Mouse (Mus musculus): ENCODE measurements at regions not wholly inside any gene's neighbourhood (a gene's known extent, or its start where the extent isn't known, plus 50 kb on each side); places are given as distances from the start of the nearest gene placed in this dataset.

GRCm38 (mm10) chr4:100616161-100616915, 137.7 kb downstream of the Ube2u start:
- no peak for DNase-seq

DNA sequence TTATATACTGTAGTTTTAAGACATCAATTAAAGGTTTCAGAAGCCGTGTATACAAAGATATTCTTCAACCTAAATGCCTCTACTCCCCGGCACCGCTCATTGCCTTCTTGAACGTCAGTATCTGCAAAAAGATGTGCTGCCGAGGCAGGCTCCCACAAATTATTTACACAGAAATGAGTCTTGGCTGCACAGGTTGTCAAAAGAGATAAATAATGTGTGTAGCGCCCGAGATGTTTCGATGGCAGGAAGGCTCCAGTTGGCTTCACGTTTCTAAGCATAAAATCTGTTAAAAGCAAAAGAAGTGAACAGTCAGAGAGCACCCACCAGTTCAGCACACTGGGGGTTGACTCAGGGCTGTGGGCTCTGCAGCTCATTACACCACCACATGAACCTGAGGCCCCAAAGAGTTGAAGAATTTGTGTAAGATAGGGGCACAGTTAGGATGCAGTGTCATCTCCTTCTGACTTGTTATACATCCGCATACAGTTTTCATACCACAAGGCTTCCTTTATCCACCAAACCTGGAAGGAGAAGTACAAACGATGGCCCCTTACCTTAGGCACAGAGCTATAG, 138.4 kb downstream of the Ube2u start:
- DNase-seq = no peak

DNA sequence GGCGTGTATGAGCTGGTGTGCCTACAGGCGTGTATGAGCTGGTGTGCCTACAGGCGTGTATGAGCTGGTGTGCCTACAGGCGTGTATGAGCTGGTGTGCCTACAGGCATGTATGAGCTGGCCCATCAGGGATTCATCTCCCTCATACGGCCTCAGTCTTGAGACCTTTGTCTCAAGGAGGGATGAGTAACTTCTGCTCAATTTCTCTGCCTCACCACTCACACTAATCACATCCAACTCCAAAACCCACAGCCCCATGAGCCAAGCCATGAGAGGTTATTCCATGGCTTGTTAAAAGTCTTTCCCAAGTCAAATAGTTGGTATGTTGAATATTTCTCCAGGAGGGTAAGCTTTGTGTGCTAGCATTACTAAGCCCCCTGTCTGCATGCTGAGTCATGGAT, 146.0 kb downstream of the Ube2u start:
- no peak for DNase-seq

DNA sequence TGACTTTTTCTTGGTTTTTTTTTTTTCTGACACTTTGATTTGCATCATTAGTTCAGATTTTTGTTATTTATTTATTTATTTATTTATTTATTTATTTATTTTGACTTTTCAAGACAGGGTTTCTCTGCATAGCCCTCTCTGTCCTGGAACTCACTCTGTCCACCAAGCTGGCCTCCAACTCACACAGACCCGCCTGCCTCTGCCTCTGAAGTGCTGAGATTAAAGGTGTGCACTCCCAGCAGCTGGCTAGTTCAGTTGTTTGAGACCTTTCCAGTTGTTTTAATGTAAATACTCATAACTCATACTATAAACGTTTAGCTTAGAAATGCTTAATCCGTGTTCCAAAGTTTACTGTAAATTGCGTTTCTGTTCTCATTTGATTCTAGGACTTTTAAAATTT, 147.9 kb downstream of the Ube2u start:
- DNase-seq = no peak

- DNase-seq = no peak
These were observed 142.1 kb upstream of the Cachd1 start for GRCm38 (mm10) chr4:100634388-100634787.

GRCm38 (mm10) chr4:100637597-100637996, 138.9 kb upstream of the Cachd1 start:
- no peak for DNase-seq

- DNase-seq = peak; percentile 77
These were observed 115.3 kb upstream of the Cachd1 start for GRCm38 (mm10) chr4:100661154-100661553.

DNA sequence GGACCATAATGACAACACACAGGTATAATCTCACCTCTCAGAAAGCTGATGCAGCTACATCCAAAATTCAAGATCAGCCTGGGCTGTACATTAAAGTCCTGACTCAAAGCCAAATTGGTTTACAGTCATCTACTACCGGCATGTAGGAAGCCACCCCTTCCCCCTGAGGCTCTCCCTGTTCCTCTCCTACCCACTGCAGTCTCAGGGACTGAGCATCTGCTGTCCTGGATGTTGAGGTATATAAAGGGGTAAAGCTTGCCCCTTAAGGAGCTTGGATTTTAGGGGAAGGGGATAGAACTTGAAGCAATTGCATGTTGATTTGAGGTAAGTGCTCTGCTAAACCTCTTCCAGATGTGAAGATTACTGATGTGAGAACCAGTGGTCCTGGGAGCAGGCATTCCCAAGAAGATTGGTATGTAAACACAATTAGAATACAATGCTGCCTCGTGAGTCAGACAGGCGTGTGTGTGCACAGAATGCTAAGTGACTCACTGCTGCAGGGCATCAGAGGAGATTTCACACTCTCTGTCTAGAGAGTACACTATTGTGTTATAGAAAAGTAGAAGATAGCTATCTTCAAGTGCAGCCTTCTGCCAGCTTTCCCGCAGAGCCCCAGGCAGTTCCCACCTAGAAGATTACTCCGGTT, 111.7 kb upstream of the Cachd1 start:
- DNase-seq = peak; percentile 17

DNA sequence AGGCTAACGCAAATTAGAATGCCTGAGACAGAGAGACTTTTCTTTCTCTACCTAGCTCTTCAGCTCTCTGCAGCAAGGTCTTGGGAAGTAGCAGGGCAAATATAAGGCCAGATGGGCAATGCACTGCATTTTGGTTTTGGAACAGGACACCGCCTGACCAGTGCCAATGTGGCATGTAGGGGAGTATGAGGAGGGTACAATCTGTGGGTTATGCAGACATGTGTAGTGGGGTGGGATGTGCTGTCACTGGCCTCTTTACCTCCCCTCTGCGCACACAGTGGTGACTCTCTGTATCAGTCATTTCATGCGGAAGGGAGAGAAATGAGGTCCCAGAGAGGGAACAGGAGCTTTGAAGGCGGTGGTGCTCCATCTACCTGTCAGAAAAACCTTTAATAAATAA, 105.9 kb upstream of the Cachd1 start:
- no peak for DNase-seq

DNA sequence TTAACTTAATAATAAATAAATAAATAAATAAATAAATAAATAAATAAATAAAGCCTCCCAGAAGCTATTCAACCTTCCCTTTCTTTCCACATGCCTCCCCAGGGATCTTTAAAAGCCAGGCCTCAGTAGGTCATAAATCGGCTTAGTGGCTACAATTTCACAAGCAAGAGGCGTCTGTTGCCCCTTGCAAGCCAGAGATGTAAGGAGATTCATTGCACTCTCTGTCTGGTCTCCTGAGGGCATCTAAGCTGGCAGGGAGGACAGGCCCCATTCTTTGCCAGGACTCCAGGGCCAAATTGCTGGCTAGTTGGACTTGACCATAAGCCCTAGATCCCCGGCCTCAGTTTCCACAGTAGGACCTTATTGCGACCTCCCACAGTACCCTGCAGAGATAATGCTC, 101.6 kb upstream of the Cachd1 start:
- DNase-seq = no peak

DNA sequence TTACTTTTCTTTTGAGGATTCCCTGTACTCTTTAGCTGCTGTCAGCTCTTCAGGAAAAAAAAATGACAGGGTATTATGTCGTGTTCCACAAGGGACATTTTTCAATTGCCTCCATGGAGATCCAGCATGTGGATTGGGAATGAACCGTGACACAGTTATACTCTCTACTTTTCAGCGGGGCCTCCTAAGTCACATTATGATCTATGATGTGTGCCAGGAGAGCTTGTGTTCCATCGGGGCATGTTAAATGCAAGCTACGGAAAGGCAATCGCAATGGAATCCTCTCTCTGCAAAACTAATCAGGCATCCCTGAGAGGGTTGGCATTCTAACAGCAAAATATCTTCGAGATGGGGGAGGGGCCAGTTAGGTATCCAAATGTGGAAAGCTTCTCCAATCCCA, 92.7 kb upstream of the Cachd1 start:
- no peak for DNase-seq

- no peak for DNase-seq
These were observed 76.5 kb upstream of the Cachd1 start for GRCm38 (mm10) chr4:100700002-100700401.

DNA sequence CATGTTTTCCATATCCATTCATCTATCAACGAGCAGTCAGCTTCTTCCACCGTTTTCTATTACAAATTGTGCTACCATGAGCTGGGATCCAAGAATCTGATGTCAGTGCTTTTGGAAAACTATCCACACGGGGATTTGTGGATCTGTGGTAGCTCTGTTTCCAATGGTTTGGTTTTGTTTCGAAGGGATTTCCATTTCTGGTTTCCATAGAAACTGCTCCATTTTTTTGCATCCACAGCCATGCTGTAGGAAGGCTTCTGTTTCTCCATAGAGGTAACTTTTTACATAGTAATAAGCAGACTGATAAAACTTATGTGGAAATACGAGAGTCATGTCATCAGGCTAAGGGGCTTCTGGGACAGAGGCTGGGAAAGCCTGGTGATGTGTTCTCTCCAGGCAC, 76.1 kb upstream of the Cachd1 start:
- DNase-seq = no peak

- DNase-seq = no peak
These were observed 70.5 kb upstream of the Cachd1 start for GRCm38 (mm10) chr4:100705960-100706359.

DNA sequence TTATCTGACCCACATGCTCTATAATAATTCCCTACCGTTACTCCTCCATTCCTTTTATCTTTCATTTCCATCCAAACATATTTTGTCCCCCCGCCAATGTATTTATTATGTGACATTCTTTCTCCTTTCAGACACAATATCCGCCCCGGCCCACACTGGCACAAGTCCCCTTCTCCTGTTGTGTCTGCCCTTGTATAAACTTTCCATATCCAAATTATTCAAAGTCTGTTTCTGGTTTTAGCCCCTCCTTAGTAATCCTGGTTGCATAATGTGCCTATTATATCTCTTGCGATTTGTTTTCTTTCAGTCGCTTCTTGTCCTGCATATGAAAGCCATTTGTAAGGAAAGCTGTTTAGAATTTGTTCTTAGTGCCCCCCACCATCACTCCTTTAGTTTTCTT, 69.3 kb upstream of the Cachd1 start:
- DNase-seq = no peak

DNA sequence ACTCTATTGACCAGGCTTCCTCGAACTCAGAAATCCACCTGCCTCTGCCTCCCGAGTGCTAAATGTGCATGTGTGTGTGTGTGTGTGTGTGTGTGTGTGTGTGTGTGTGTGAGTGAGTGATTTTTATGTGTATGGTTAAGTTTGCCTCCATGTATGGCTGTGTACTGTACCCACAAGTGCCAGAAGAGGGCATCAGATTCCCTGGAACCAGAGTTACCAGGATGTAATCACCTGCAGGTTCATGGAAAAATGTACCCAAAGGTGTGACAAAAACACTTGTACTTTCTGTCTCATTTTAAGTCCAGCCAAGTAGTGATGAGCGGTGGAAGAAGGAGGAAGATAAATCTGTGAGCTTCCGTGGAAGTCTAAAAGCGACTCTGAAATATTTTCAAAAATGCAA, 68.2 kb upstream of the Cachd1 start:
- DNase-seq = no peak

- no peak for DNase-seq
These were observed 62.2 kb upstream of the Cachd1 start for GRCm38 (mm10) chr4:100714240-100714639.

DNA sequence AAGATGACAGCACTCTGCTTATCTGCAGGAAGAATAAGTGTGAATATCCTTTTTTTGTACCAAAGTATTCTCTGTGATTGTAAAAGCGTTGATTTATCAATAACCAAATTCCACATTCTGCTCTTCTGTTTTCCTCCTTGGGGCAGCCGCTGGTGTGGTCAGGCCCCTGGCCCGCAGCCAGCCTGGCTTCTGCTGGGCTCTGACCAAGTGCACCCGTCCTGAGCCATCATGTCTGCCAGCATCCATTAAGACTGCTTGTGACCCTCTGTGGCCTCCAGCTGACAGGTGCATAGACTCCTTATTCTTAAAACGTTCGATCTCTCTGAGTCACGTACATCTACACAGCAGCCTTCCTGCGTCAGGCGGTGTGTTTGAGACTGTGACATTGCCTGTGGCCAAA, 58.9 kb upstream of the Cachd1 start:
- DNase-seq = no peak

- no peak for DNase-seq
These were observed 53.9 kb upstream of the Cachd1 start for GRCm38 (mm10) chr4:100722532-100722931.

- no peak for DNase-seq
These were observed 53.4 kb upstream of the Cachd1 start for GRCm38 (mm10) chr4:100723053-100723452.

GRCm38 (mm10) chr4:100725811-100726210, 50.7 kb upstream of the Cachd1 start:
- no peak for DNase-seq

GRCm38 (mm10) chr4:100726496-100726895, 50.0 kb upstream of the Cachd1 start:
- no peak for DNase-seq

Measured in layer of hippocampus, adult 9-11 months (tissue).